Mouse (Mus musculus): ENCODE results near the gene Npb.
A peak's percentile ranks its signal among the peaks of the same experiment; 100 is the strongest.

Gene Npb

GRCm38 (mm10) chr11:120615167-120615566 is 6.9 kb downstream of the Npb start:
- DNase-seq (ENCODE audit: low spot score), result no peak

DNA sequence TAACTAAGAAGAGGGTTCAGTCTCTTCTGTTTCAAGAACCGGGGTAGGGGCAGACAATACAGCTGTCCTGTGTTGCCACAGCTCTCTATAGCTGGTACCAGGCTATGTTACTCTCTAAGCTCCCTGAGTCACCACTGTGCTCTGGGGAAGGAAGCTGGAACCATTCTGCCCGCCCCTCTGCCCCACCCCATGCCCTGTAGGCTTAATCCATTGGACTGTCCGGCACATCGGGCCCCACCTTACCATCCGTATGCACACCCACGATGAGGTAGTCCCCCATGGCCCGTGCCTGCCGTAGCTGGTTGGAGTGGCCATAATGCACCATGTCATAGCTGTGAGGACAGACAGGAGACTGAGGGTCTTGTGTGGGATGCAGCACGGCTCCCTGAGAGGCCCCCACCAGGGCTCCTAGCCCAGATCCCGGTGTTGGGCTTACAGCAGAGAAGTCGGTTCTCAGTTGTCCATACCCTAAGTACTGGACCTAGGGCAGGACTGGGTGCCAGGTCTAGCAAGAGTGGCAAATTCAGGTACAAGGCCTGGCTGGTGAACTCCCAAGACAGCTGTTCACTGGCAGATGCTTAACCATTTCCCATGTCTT is 7.4 kb downstream of the Npb start:
- no peak for DNase-seq (ENCODE audit: low spot score)

- DNase-seq (ENCODE audit: low spot score), result no peak
These were observed 8.5 kb downstream of the Npb start for GRCm38 (mm10) chr11:120616617-120617294.

GRCm38 (mm10) chr11:120617519-120618112 is 9.3 kb downstream of the Npb start, which contains the start of gene Pcyt2:
TSS of gene Pcyt2 (minus strand) at chr11:120617936.
- peak; percentile 92 for DNase-seq (ENCODE audit: low spot score)

DNA sequence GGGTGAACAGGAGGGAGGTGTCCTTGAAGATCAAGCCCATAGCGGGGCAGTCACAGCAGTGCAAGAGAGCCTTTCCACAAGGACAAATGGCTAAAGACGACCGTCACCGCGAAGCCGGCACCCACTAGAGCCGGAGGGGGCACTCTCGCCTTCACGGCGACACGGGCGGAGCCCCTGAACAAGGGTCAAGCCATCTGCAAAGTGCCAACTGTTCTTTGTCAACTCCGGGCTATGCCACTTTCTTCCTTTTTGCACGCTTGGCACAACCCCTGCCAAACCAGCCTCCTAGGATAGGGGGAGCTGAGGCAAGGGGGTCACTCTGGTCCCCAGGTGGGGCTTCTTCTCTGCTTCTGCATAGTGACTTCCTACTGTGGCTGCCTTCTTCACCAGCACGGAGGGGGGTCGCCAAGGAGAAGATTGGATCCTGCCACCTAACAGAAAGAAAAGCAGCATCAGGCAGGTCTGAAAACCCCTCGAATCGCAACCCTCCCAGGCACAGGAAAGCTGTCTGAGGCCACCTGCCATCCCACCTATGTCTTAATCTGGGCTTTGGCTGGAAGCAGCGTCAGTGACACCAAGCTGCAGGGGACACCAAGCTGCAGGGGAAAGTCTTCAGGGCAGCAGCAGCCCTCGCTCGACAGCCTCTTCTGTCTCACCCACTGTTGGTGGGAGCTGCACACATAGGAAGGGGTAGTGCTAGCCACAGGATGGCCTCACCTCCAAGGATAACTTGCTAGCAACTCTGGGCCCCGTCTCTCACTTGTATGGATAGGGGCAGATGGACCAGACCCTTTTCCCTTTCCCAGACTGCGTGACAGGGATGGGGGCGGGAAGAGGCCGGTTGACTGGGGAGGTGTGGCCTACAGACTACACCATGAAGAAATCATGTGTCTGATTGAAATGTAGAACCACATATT is 10.6 kb downstream of the Npb start:
- no peak for DNase-seq (ENCODE audit: low spot score)

GRCm38 (mm10) chr11:120620195-120620594 is 11.9 kb downstream of the Npb start:
- no peak for DNase-seq (ENCODE audit: low spot score)

DNA sequence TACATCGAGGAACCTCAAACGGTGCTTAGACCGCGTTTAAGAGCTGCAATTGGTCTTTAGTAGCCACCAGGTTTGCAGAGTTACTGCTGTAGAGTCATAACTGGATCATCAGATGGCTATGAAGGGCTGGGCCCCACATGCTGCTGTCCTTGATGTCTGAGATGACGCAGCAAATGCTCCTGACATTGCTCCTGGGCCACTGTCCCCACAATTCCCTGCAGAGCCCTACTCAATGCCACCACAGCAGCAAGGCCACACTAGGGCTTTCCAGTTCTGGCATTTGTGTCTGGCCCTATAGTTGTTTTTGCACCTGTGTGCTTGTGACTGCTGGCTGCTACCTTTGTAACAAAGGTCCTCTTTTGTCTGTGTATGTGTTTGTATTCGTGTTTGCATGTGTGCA is 14.5 kb downstream of the Npb start:
- no peak for DNase-seq (ENCODE audit: low spot score)

GRCm38 (mm10) chr11:120623961-120624679 is 15.8 kb downstream of the Npb start:
- peak; percentile 71 for DNase-seq (ENCODE audit: low spot score)

- DNase-seq (ENCODE audit: low spot score), result peak; percentile 73
These were observed 16.4 kb downstream of the Npb start for GRCm38 (mm10) chr11:120624680-120625111.

DNA sequence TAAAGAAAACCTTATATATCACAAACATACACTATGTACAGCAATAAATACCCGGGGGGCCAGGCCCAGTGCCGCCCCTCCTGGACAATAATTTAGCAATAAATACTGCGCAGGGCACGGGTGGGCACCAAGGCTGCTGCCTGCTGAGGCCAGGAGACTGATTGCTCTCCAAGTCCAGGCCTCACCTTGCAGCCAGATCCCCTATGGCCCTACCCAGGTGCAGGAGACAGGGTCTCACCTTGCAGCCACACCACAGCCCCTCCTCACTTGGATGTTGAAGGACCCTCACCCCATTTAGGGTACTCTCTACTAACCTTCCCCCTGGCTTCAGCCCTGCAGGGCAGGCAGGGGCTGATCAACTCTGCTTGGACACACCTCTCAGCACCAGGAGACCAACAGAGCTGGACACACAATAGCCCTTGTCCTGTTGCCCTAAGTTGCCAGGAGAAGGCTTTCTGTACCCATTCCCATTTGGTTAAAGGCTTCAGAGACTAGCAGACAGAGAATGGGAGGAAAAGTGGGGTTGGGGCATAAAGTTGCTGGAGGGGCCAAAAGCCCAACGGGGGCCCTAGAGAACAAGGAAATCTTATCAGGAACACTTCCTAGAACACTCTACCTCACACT is 17.0 kb downstream of the Npb start, which contains the start of gene Sirt7:
Gene Sirt7 (minus strand): TSS at position 89 of the 624 bp plus-strand sequence.
- DNase-seq (ENCODE audit: low spot score), result no peak

- no peak for DNase-seq (ENCODE audit: low spot score)
These were observed 18.6 kb downstream of the Npb start for GRCm38 (mm10) chr11:120626785-120627467.

DNA sequence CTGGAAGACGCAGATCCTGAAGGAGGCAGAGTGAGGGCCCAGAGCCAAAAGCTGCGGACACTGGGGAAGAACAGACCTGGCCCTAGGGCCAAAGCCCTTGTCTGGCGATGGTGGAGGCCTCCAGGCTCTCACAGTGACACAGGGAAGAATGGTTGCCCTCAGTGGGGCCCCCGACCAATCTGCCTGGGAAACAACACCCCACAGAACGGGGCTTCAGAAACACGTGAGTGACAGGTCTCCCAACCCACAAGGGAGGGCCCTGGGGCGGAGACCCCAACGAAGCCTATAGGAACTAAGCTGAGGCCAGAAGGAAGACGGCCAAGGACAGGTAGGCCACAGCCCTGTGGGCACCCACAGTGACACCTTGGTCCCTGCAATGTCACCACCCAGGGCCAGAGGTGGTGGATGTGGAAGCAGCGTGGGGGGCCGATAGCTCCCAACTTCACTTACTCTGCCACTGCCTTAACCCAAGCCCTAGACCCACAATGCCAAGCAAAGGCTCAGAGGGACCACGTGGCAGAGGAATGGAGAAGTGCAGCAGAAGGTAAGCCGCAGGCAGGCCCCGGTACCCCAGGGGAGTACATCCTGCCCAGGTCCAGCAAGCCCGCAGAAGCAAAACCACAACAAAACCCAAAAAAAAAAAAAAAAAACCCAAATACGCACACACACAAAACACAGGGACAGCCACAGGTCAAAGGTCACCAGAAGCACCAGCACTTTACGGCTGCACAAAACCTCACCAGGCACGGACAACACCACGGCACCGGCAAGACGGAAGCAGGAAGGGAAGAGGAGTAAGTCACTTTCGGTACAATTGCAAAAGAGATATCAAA is 19.4 kb downstream of the Npb start:
- DNase-seq (ENCODE audit: low spot score), result no peak

DNA sequence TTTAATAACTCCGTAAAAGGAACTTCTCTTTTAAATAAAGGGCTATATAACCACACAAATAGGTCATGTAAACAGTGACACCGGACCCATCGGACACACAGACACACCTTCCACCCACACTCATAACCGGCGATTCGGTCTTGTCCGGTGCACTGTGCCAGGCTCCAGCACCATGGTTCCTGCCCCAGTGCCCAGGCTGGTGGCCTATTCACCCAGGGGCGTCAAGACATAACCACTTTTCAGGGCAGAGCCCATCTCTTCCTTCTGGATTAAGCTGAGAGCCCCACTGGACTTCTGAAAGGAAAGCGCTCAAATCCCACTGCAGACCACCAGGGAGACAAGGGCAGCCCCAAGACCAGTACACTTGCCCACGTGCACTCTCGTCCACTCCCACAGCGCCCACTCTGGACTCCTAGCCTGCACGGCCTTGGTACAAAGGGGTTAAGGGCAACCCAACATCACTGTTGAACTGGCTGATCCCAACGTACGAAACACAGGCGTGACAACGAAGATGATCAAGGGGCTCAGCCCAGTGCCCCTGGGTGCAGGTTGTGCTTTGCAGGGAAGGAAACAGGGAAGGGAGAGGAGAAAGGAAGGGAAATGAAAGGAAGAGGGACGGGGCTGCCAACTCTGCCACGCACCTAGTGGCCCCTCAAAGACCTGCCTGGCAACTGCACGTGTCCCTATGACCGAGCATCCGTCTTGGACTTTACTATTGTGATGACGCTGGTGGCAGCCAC is 20.5 kb downstream of the Npb start:
- no peak for DNase-seq (ENCODE audit: low spot score)

DNA sequence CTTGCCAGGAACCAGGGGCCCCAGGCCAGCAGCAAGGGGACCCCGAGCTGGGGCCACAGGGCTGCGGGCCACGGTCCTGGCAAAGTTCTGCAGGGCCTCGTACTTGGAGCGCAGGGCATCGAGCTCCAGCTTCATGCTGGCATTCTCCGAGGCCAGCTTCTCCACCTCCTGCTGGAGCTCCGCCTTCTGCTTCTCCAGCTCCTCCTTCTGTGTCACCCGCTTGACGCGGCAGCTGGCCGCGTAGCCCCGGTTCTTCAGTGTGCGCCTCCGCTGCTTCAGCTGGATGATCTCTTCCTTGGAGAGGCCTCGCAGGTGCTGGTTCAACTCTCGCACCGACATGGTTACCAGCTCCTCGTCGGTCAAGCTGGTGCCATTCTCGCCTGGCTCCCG is 21.1 kb downstream of the Npb start:
- peak; percentile 67 for DNase-seq (ENCODE audit: low spot score)

GRCm38 (mm10) chr11:120629911-120630310 is 21.6 kb downstream of the Npb start:
- DNase-seq (ENCODE audit: low spot score), result peak; percentile 79

- DNase-seq (ENCODE audit: low spot score), result peak; percentile 51
These were observed 22.2 kb downstream of the Npb start for GRCm38 (mm10) chr11:120630401-120630871.

DNA sequence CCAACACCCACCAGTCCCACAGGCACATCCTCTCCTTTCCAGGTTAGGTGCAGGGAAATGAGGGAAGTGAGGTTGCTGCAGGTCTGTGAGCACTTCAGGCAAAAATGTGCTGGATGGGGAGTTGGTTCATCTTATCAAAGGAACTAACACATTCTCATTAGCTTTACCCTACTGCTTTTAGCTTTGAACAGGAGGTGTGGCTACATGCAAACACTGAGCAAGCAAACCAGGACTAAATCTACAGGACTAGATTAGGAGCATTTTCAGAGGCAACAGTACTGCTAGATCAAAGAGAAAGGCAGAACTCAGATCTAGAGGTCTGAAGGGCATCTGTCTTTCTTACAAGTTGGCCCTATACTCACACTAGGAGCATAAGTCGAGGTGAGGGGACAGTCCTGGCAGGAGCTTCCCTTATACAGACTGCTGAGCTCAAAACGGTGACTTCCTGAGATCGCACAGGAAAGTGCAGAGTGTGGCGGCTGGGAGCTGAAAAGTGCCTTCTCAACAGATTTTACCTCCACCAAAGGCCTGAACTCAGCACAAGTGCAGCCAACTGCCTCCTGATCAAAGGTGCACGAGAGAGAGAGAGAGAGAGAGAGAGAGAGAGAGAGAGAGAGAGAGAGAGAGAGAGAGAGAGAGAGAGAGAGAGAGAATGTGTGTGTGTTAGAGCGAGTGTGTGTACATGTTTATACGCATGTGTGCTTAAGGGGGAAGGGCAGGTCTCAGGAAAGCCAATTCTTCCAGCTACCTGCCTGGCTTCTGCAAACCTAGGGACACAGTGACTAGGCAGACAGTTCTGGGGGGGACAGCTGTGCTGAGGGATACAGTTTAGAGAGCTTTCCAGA is 22.8 kb downstream of the Npb start:
- no peak for DNase-seq (ENCODE audit: low spot score)

All from spleen, adult 12 weeks (tissue).